Mouse (Mus musculus) megakaryocyte-erythroid progenitor cell, adult 5-6 weeks (primary cell): ENCODE data around the gene Olfr317. TPM values are rescaled to one million over a fixed set of nuclear protein-coding genes. Genes with fewer than 3 reads are reported as not detected.
"Not testable (repeated sequence)": the region's sequence is repeated elsewhere in the genome, so short reads cannot be mapped to it uniquely, and the experiment has no call there.

Experiments used
- ATAC-seq: replicated peaks from 2 replicates; pipeline ENCODE4 v1.8.0; 2016; ENCODE audit warnings: mild to moderate bottlenecking, inconsistent platforms; ENCODE audit not compliant: severe bottlenecking, poor library complexity, low FRiP score, low TSS enrichment
- total RNA-seq, 2 experiments: library from RNA; stranded (forward) in 1 of 2; stranded (reverse) in 1 of 2; fragments of 200-1000, 215-1000 nt in 1 of 2; fragments of >200 nt in 1 of 2; fragmentation: Nextera tagmentation in 1 of 2; gene quantifications; 2 replicates each; pipeline ENCODE4 v1.2.3; 2014 to 2017

Gene Olfr317
- total RNA-seq (2014; fragmentation: Nextera tagmentation) (not detected in 2 replicates), total RNA-seq (2017) (not detected in 2 replicates)

GRCm38 (mm10) chr11:58738792-58739262 is at the start of gene Olfr317:
Gene Olfr317, minus strand, starts transcription at chr11:58739212.
- ATAC-seq, result no peak

- no peak for ATAC-seq
These were observed 49.3 kb upstream of the Olfr317 start for GRCm38 (mm10) chr11:58788346-58788745.

- ATAC-seq, result no peak
These were observed 48.6 kb upstream of the Olfr317 start for GRCm38 (mm10) chr11:58787651-58788050.

- ATAC-seq, result no peak
These were observed 45.2 kb upstream of the Olfr317 start for GRCm38 (mm10) chr11:58784182-58784581.

GRCm38 (mm10) chr11:58782480-58783089 is 43.6 kb upstream of the Olfr317 start, which contains the start of gene Olfr314:
Gene Olfr314, plus strand, starts transcription at chr11:58782952.
- no peak for ATAC-seq

GRCm38 (mm10) chr11:58772888-58773287 is 33.9 kb upstream of the Olfr317 start, which contains the start of gene Olfr315:
Gene Olfr315, plus strand, starts transcription at chr11:58773188.
- ATAC-seq, result no peak

- no peak for ATAC-seq
These were observed 13.4 kb upstream of the Olfr317 start, which contains the start of gene Olfr316 for GRCm38 (mm10) chr11:58752434-58752833. Gene Olfr316, plus strand, starts transcription at chr11:58752734.

- not testable (repeated sequence) for ATAC-seq
These were observed 12.1 kb upstream of the Olfr317 start for GRCm38 (mm10) chr11:58751096-58751495.

- ATAC-seq, result no peak
These were observed 5.6 kb downstream of the Olfr317 start for GRCm38 (mm10) chr11:58733372-58733771.

- not testable (repeated sequence) for ATAC-seq
These were observed 10.9 kb downstream of the Olfr317 start for GRCm38 (mm10) chr11:58727896-58728650.

GRCm38 (mm10) chr11:58723914-58724313 is 15.1 kb downstream of the Olfr317 start, which contains the start of gene Olfr318:
Gene Olfr318, minus strand, starts transcription at chr11:58724014.
- ATAC-seq, result no peak

GRCm38 (mm10) chr11:58719701-58720100 is 19.3 kb downstream of the Olfr317 start:
- ATAC-seq, result no peak

GRCm38 (mm10) chr11:58717723-58718122 is 21.3 kb downstream of the Olfr317 start:
- ATAC-seq, result not testable (repeated sequence)

GRCm38 (mm10) chr11:58709086-58709485 is 29.9 kb downstream of the Olfr317 start:
- no peak for ATAC-seq

- no peak for ATAC-seq
These were observed 40.1 kb downstream of the Olfr317 start, which contains the start of gene Olfr319 for GRCm38 (mm10) chr11:58698862-58699261. Gene Olfr319, plus strand, starts transcription at chr11:58699162.

Other genes with a start within 250 kb of the Olfr317 start
Only the 30 nearest of the 31 such genes appear.
- not detected in 2 replicates for gene Olfr331, start 236.6 kb downstream of the Olfr317 start, total RNA-seq (2014; fragmentation: Nextera tagmentation)
- gene Olfr331, start 236.6 kb downstream of the Olfr317 start, total RNA-seq (2017), result not detected in 2 replicates
- gene Olfr330, start 204.4 kb downstream of the Olfr317 start, total RNA-seq (2014; fragmentation: Nextera tagmentation), result not detected in 2 replicates
- not detected in 2 replicates for gene Olfr330, start 204.4 kb downstream of the Olfr317 start, total RNA-seq (2017)
- gene Olfr329-ps, start 192.8 kb downstream of the Olfr317 start, total RNA-seq (2014; fragmentation: Nextera tagmentation), result not detected in 2 replicates
- not detected in 2 replicates for gene Olfr329-ps, start 192.8 kb downstream of the Olfr317 start, total RNA-seq (2017)
- gene Olfr328, start 183.6 kb downstream of the Olfr317 start, total RNA-seq (2014; fragmentation: Nextera tagmentation), result not detected in 2 replicates
- gene Olfr328, start 183.6 kb downstream of the Olfr317 start, total RNA-seq (2017), result not detected in 2 replicates
- gene Olfr224, start 168.7 kb downstream of the Olfr317 start, total RNA-seq (2014; fragmentation: Nextera tagmentation), result not detected in 2 replicates
- gene Olfr224, start 168.7 kb downstream of the Olfr317 start, total RNA-seq (2017), result not detected in 2 replicates
- not detected in 2 replicates for gene Olfr325, start 161.5 kb downstream of the Olfr317 start, total RNA-seq (2014; fragmentation: Nextera tagmentation)
- not detected in 2 replicates for gene Olfr325, start 161.5 kb downstream of the Olfr317 start, total RNA-seq (2017)
- gene Olfr324, start 144.1 kb downstream of the Olfr317 start, total RNA-seq (2014; fragmentation: Nextera tagmentation), result not detected in 2 replicates
- gene Olfr324, start 144.1 kb downstream of the Olfr317 start, total RNA-seq (2017), result not detected in 2 replicates
- not detected in 2 replicates for gene 2210407C18Rik, start 123.1 kb downstream of the Olfr317 start, total RNA-seq (2014; fragmentation: Nextera tagmentation)
- not detected in 2 replicates for gene 2210407C18Rik, start 123.1 kb downstream of the Olfr317 start, total RNA-seq (2017)
- not detected in 2 replicates for gene Olfr323, start 108.7 kb downstream of the Olfr317 start, total RNA-seq (2014; fragmentation: Nextera tagmentation)
- not detected in 2 replicates for gene Olfr323, start 108.7 kb downstream of the Olfr317 start, total RNA-seq (2017)
- gene Trim58, start 98.7 kb downstream of the Olfr317 start, total RNA-seq (2014; fragmentation: Nextera tagmentation), result 10.9 and 13.2 TPM in 2 replicates
- gene Trim58, start 98.7 kb downstream of the Olfr317 start, total RNA-seq (2017), result 5.3 and 8.0 TPM in 2 replicates
- not detected in 2 replicates for gene Olfr322, start 80.4 kb downstream of the Olfr317 start, total RNA-seq (2014; fragmentation: Nextera tagmentation)
- gene Olfr322, start 80.4 kb downstream of the Olfr317 start, total RNA-seq (2017), result 0.15 TPM in 1 of 2 replicates, not detected in the other
- gene Olfr320, start 58.1 kb downstream of the Olfr317 start, total RNA-seq (2014; fragmentation: Nextera tagmentation), result not detected in 2 replicates
- not detected in 2 replicates for gene Olfr320, start 58.1 kb downstream of the Olfr317 start, total RNA-seq (2017)
- gene Olfr319, start 40.0 kb downstream of the Olfr317 start, total RNA-seq (2014; fragmentation: Nextera tagmentation), result not detected in 2 replicates
- not detected in 2 replicates for gene Olfr319, start 40.0 kb downstream of the Olfr317 start, total RNA-seq (2017)
- gene Olfr318, start 15.2 kb downstream of the Olfr317 start, total RNA-seq (2014; fragmentation: Nextera tagmentation), result not detected in 2 replicates
- not detected in 2 replicates for gene Olfr318, start 15.2 kb downstream of the Olfr317 start, total RNA-seq (2017)
- gene Olfr316, start 13.5 kb upstream of the Olfr317 start, total RNA-seq (2014; fragmentation: Nextera tagmentation), result not detected in 2 replicates
- gene Olfr316, start 13.5 kb upstream of the Olfr317 start, total RNA-seq (2017), result not detected in 2 replicates
- not detected in 2 replicates for gene Olfr315, start 34.0 kb upstream of the Olfr317 start, total RNA-seq (2014; fragmentation: Nextera tagmentation)
- gene Olfr315, start 34.0 kb upstream of the Olfr317 start, total RNA-seq (2017), result not detected in 2 replicates
- gene Olfr314, start 43.7 kb upstream of the Olfr317 start, total RNA-seq (2014; fragmentation: Nextera tagmentation), result not detected in 2 replicates
- not detected in 2 replicates for gene Olfr314, start 43.7 kb upstream of the Olfr317 start, total RNA-seq (2017)
- not detected in 2 replicates for gene Fam183b, start 62.7 kb upstream of the Olfr317 start, total RNA-seq (2014; fragmentation: Nextera tagmentation)
- gene Fam183b, start 62.7 kb upstream of the Olfr317 start, total RNA-seq (2017), result not detected in 2 replicates
- gene Olfr313, start 75.8 kb upstream of the Olfr317 start, total RNA-seq (2014; fragmentation: Nextera tagmentation), result not detected in 2 replicates
- gene Olfr313, start 75.8 kb upstream of the Olfr317 start, total RNA-seq (2017), result not detected in 2 replicates
- gene Olfr312, start 90.0 kb upstream of the Olfr317 start, total RNA-seq (2014; fragmentation: Nextera tagmentation), result not detected in 2 replicates
- gene Olfr312, start 90.0 kb upstream of the Olfr317 start, total RNA-seq (2017), result not detected in 2 replicates
- gene Olfr311, start 100.0 kb upstream of the Olfr317 start, total RNA-seq (2014; fragmentation: Nextera tagmentation), result not detected in 2 replicates
- not detected in 2 replicates for gene Olfr311, start 100.0 kb upstream of the Olfr317 start, total RNA-seq (2017)
- 3.4 and 6.6 TPM in 2 replicates for gene Gm12258, start 107.9 kb upstream of the Olfr317 start, total RNA-seq (2014; fragmentation: Nextera tagmentation)
- 0.75 and 7.4 TPM in 2 replicates for gene Gm12258, start 107.9 kb upstream of the Olfr317 start, total RNA-seq (2017)
- 4.5 and 7.1 TPM in 2 replicates for gene 2810021J22Rik, start 128.0 kb upstream of the Olfr317 start, total RNA-seq (2014; fragmentation: Nextera tagmentation)
- gene 2810021J22Rik, start 128.0 kb upstream of the Olfr317 start, total RNA-seq (2017), result 3.5 and 4.9 TPM in 2 replicates
- 19.2 and 24.5 TPM in 2 replicates for gene Zfp39, start 165.0 kb upstream of the Olfr317 start, total RNA-seq (2014; fragmentation: Nextera tagmentation)
- 18.3 and 20.5 TPM in 2 replicates for gene Zfp39, start 165.0 kb upstream of the Olfr317 start, total RNA-seq (2017)
- gene Btnl10, start 178.7 kb upstream of the Olfr317 start, total RNA-seq (2014; fragmentation: Nextera tagmentation), result 34.1 and 34.2 TPM in 2 replicates
- gene Btnl10, start 178.7 kb upstream of the Olfr317 start, total RNA-seq (2017), result 11.5 and 18.8 TPM in 2 replicates
- gene Rnf187, start 199.7 kb upstream of the Olfr317 start, total RNA-seq (2014; fragmentation: Nextera tagmentation), result 115 and 146 TPM in 2 replicates
- gene Rnf187, start 199.7 kb upstream of the Olfr317 start, total RNA-seq (2017), result 101 and 108 TPM in 2 replicates
- 21.1 and 27.6 TPM in 2 replicates for gene Hist3h2ba, start 209.7 kb upstream of the Olfr317 start, total RNA-seq (2014; fragmentation: Nextera tagmentation)
- 6.3 and 6.5 TPM in 2 replicates for gene Hist3h2ba, start 209.7 kb upstream of the Olfr317 start, total RNA-seq (2017)
- gene Hist3h2a, start 215.5 kb upstream of the Olfr317 start, total RNA-seq (2014; fragmentation: Nextera tagmentation), result 29.7 and 39.9 TPM in 2 replicates
- gene Hist3h2a, start 215.5 kb upstream of the Olfr317 start, total RNA-seq (2017), result 238 and 296 TPM in 2 replicates
- gene Trim17, start 215.5 kb upstream of the Olfr317 start, total RNA-seq (2014; fragmentation: Nextera tagmentation), result not detected in 2 replicates
- gene Trim17, start 215.5 kb upstream of the Olfr317 start, total RNA-seq (2017), result not detected in 2 replicates
- gene Trim11, start 238.9 kb upstream of the Olfr317 start, total RNA-seq (2014; fragmentation: Nextera tagmentation), result 22.7 and 28.2 TPM in 2 replicates
- 13.9 and 19.2 TPM in 2 replicates for gene Trim11, start 238.9 kb upstream of the Olfr317 start, total RNA-seq (2017)